In genomic region chr9:15937837-15938514, GRCm38 (mm10) we compare ENCODE assay signal across 9 mouse cellular contexts.
A peak's percentile ranks its signal among the peaks of the same experiment; 100 is the strongest.
DNase-seq lines count a peak whose midpoint lies in the region; ATAC-seq and TF ChIP-seq lines count a peak whose summit lies in the region.
"Had no signal": no experiment of that assay in that cellular context is flagged by ENCODE, and none has a peak within 500 bp of the region (broad histone marks: within the 10 kb centered on the region; RNA-seq: fewer than 3 reads in every experiment).

No protein-coding gene starts in this region.

- TF ChIP-seq CTCF in intestine, postnatal 0 days (IDR thresholded peaks at IDR 0.05; ENCODE audit: low read depth), result peak; percentile 53
- TF ChIP-seq CTCF in stomach, postnatal 0 days (IDR thresholded peaks at IDR 0.05; ENCODE audit: low read depth), result peak; percentile 50

- H3K4me3 ChIP-seq in intestine, postnatal 0 days (ENCODE audit: low read depth, low read length), result no peak overlapping the region
- H3K4me3 ChIP-seq in intestine, embryonic 15.5 days (replicated peaks), result no peak overlapping the region
- H3K4me3 ChIP-seq in midbrain, embryonic 15.5 days, result no peak overlapping the region
- no peak overlapping the region for H3K4me3 ChIP-seq in midbrain, embryonic 14.5 days (replicated peaks; ENCODE audit: low read depth, low read length)
- no peak overlapping the region for H3K4me3 ChIP-seq in stomach, postnatal 0 days (ENCODE audit: low read depth, low read length)

- no peaks in the 10 kb centered on the region for H3K9me3 ChIP-seq in intestine, postnatal 0 days (ENCODE audit: control insufficient read depth)
- no peaks in the 10 kb centered on the region for H3K9me3 ChIP-seq in intestine, embryonic 15.5 days
- no peaks in the 10 kb centered on the region for H3K9me3 ChIP-seq in midbrain, embryonic 15.5 days
- H3K9me3 ChIP-seq in midbrain, embryonic 14.5 days (ENCODE audit: control insufficient read depth, low read length), result no peaks in the 10 kb centered on the region
- no peaks in the 10 kb centered on the region for H3K9me3 ChIP-seq in stomach, postnatal 0 days (ENCODE audit: control insufficient read depth, low read length)

- DNase-seq in adrenal gland, postnatal 25 days, result peak; percentile 30
- no peak for DNase-seq in adrenal gland, adult (ENCODE audit: inconsistent age in 2 of 2, low spot score in 1 of 2)
- DNase-seq in midbrain, embryonic 14.5 days, result no peak
- DNase-seq in stomach, postnatal 0 days (ENCODE audit: low spot score), result no peak
- no peak for DNase-seq in right cerebral cortex, adult 18-20 months
- DNase-seq: lung, postnatal 4 days had no signal

- TF ChIP-seq EP300 in stomach, postnatal 0 days (optimal IDR thresholded peaks at IDR 0.05), result no peak

- no peak overlapping the region for H3K4me2 ChIP-seq in intestine, postnatal 0 days (replicated peaks; ENCODE audit: low read depth)
- H3K4me2 ChIP-seq in intestine, embryonic 15.5 days (replicated peaks), result no peak overlapping the region
- H3K4me2 ChIP-seq in midbrain, embryonic 15.5 days, result no peak overlapping the region
- no peak overlapping the region for H3K4me2 ChIP-seq in midbrain, embryonic 14.5 days (ENCODE audit: low read length)
- no peak overlapping the region for H3K4me2 ChIP-seq in stomach, postnatal 0 days (replicated peaks; ENCODE audit: low read depth)

- H3K36me3 ChIP-seq in intestine, postnatal 0 days (ENCODE audit: control insufficient read depth, insufficient read depth), result no peaks in the 10 kb centered on the region
- no peaks in the 10 kb centered on the region for H3K36me3 ChIP-seq in intestine, embryonic 15.5 days
- no peaks in the 10 kb centered on the region for H3K36me3 ChIP-seq in midbrain, embryonic 15.5 days (replicated peaks)
- peaks cover 5% of the 10 kb centered on the region for H3K36me3 ChIP-seq in midbrain, embryonic 14.5 days (ENCODE audit: control insufficient read depth, insufficient read depth, low read length)
- no peaks in the 10 kb centered on the region for H3K36me3 ChIP-seq in stomach, postnatal 0 days (ENCODE audit: control insufficient read depth, insufficient read depth, low read length)

- no peak overlapping the region for H3K9ac ChIP-seq in intestine, postnatal 0 days (ENCODE audit: low read depth, low read length)
- H3K9ac ChIP-seq in intestine, embryonic 15.5 days, result no peak overlapping the region
- no peak overlapping the region for H3K9ac ChIP-seq in midbrain, embryonic 15.5 days
- no peak overlapping the region for H3K9ac ChIP-seq in midbrain, embryonic 14.5 days (replicated peaks; ENCODE audit: low read length)
- H3K9ac ChIP-seq in stomach, postnatal 0 days (ENCODE audit: low read length), result no peak overlapping the region

- WGBS in intestine, postnatal 0 days, result 76% methylated on average over 28 of the region's 28 CpGs
- 74% methylated on average over 28 of the region's 28 CpGs for WGBS in intestine, embryonic 15.5 days
- 76% methylated on average over 28 of the region's 28 CpGs for WGBS in midbrain, embryonic 15.5 days
- 81% methylated on average over 28 of the region's 28 CpGs for WGBS in midbrain, embryonic 14.5 days
- 72% methylated on average over 28 of the region's 28 CpGs for WGBS in stomach, postnatal 0 days

- no peak overlapping the region for H3K27ac ChIP-seq in intestine, postnatal 0 days (ENCODE audit: low read depth, low read length)
- H3K27ac ChIP-seq in intestine, embryonic 15.5 days, result no peak overlapping the region
- no peak overlapping the region for H3K27ac ChIP-seq in midbrain, embryonic 15.5 days
- H3K27ac ChIP-seq in midbrain, embryonic 14.5 days (replicated peaks; ENCODE audit: low read depth, low read length), result no peak overlapping the region
- H3K27ac ChIP-seq in stomach, postnatal 0 days (replicated peaks), result no peak overlapping the region

- H3K4me1 ChIP-seq in intestine, postnatal 0 days (replicated peaks; ENCODE audit: control insufficient read depth, insufficient read depth, low read length), result no peaks in the 10 kb centered on the region
- no peaks in the 10 kb centered on the region for H3K4me1 ChIP-seq in intestine, embryonic 15.5 days (replicated peaks)
- no peaks in the 10 kb centered on the region for H3K4me1 ChIP-seq in midbrain, embryonic 15.5 days
- H3K4me1 ChIP-seq in midbrain, embryonic 14.5 days (ENCODE audit: control insufficient read depth, insufficient read depth, low read length), result no peaks in the 10 kb centered on the region
- H3K4me1 ChIP-seq in stomach, postnatal 0 days (replicated peaks; ENCODE audit: control insufficient read depth, insufficient read depth), result no peaks in the 10 kb centered on the region

- no peak for ATAC-seq in intestine, postnatal 0 days
- ATAC-seq in intestine, embryonic 15.5 days, result no peak
- ATAC-seq in midbrain, embryonic 15.5 days (replicated peaks), result peak; percentile 57
- no peak for ATAC-seq in midbrain, embryonic 14.5 days (ENCODE audit: low FRiP score, low TSS enrichment)
- ATAC-seq in stomach, postnatal 0 days (ENCODE audit: low FRiP score, low TSS enrichment), result 0 out of 2 replicates have a peak, but pooled peaks have one; percentile 35

- no peaks in the 10 kb centered on the region for H3K27me3 ChIP-seq in intestine, postnatal 0 days (replicated peaks; ENCODE audit: control insufficient read depth, insufficient read depth, low read length)
- no peaks in the 10 kb centered on the region for H3K27me3 ChIP-seq in intestine, embryonic 15.5 days (replicated peaks)
- H3K27me3 ChIP-seq in midbrain, embryonic 15.5 days (replicated peaks), result no peaks in the 10 kb centered on the region
- no peaks in the 10 kb centered on the region for H3K27me3 ChIP-seq in midbrain, embryonic 14.5 days (ENCODE audit: control insufficient read depth, insufficient read depth, low read length)
- H3K27me3 ChIP-seq in stomach, postnatal 0 days (ENCODE audit: control insufficient read depth, insufficient read depth, low read length), result no peaks in the 10 kb centered on the region

Comparison
In these comparisons a context has a peak if more than half of its experiments do, and no peak if none do; other contexts are left out.
1. ATAC-seq: peak in midbrain, embryonic 15.5 days (single experiment) and stomach, postnatal 0 days (single experiment); none in intestine, postnatal 0 days (single experiment), intestine, embryonic 15.5 days (single experiment) and midbrain, embryonic 14.5 days (single experiment).